Mouse (Mus musculus): ENCODE results near the gene Thumpd1. TPM values are rescaled to one million over a fixed set of nuclear protein-coding genes. Genes with fewer than 3 reads are reported as not detected.
"Not testable (repeated sequence)": the region's sequence is repeated elsewhere in the genome, so short reads cannot be mapped to it uniquely, and the experiment has no call there.

Thumpd1 gene
- polyA plus RNA-seq, 1 experiment from 2014 or later: 94.4 TPM

GRCm38 (mm10) chr7:119738877-119739276 is 18.3 kb upstream of the Thumpd1 start:
- Histone ChIP-seq H3K9me3 (0 out of 2 replicates have a peak, but pooled peaks cover 3% of the 10 kb centered on the region), H3K27me3 (no peaks in the 10 kb centered on the region)
- no peak for ATAC-seq (ENCODE audit: low FRiP score)

DNA sequence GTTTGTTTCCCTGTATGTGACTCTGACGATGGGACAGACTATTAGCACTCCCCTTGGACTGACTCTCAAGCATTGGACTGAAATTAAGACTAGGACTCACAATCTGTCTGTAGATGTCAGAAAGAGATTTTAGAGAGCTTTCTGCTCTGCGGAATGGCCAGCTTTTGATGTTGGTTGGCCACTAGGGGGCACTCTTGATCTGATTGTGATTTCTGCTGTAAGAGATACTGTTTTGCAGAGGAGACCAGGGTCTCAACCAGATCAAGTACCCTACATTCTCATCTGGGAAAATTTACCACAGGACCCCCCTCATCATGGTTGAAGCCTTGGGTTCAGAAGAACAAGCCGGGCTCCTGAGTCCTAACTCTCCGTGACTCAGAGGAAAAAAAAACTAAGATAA is 10.7 kb upstream of the Thumpd1 start:
- not testable (repeated sequence) for H3K27ac ChIP-seq; H3K27me3 ChIP-seq; H3K9me3 ChIP-seq; H3K36me3 ChIP-seq (replicated peaks); ATAC-seq (ENCODE audit: low FRiP score); H3K4me1 ChIP-seq; H3K4me3 ChIP-seq (replicated peaks); H3K4me2 ChIP-seq; H3K9ac ChIP-seq
- WGBS: 88% methylated on average over 4 of the region's 4 CpGs

More at GRCm38 (mm10) chr7:119738877-119739276, 18.3 kb upstream of the Thumpd1 start:
- no peak overlapping the region for H3K27ac ChIP-seq
- 87% methylated on average over 2 of the region's 2 CpGs for WGBS
- no peaks in the 10 kb centered on the region for H3K36me3 ChIP-seq (replicated peaks)
- H3K4me3 ChIP-seq (replicated peaks): no peak overlapping the region
- no peak overlapping the region for H3K4me2 ChIP-seq
- no peaks in the 10 kb centered on the region for H3K4me1 ChIP-seq
- H3K9ac ChIP-seq: no peak overlapping the region

GRCm38 (mm10) chr7:119727621-119728020 is 7.0 kb upstream of the Thumpd1 start:
- Histone ChIP-seq H3K9ac (no peak overlapping the region), H3K4me2 (no peak overlapping the region), H3K4me3 (replicated peaks) (no peak overlapping the region), H3K36me3 (replicated peaks) (no peaks in the 10 kb centered on the region), H3K27ac (no peak overlapping the region), H3K4me1 (no peaks in the 10 kb centered on the region), H3K9me3 (no peaks in the 10 kb centered on the region), H3K27me3 (0 out of 2 replicates have a peak, but pooled peaks cover 8% of the 10 kb centered on the region)
- no peak for ATAC-seq (ENCODE audit: low FRiP score)
- 83% methylated on average over 2 of the region's 2 CpGs for WGBS

- Histone ChIP-seq H3K4me2 (peak overlapping the region; percentile 80), H3K9me3 (no peaks in the 10 kb centered on the region), H3K36me3 (replicated peaks) (peaks cover 30% of the 10 kb centered on the region), H3K27ac (0 out of 2 replicates have a peak overlapping the region, but pooled peaks have one; percentile 61), H3K27me3 (0 out of 2 replicates have a peak, but pooled peaks cover 8% of the 10 kb centered on the region), H3K4me3 (replicated peaks) (peak overlapping the region; percentile 94), H3K4me1 (peaks cover 20% of the 10 kb centered on the region), H3K9ac (peak overlapping the region; percentile 78; the same call in 1 of the 2 replicates)
- peak; percentile 57; the same call in 1 of the 2 replicates for ATAC-seq (ENCODE audit: low FRiP score)
- WGBS: 14% methylated on average over 8 of the region's 8 CpGs
Observed at GRCm38 (mm10) chr7:119720947-119721310, 331 bp upstream of the Thumpd1 start.

- ATAC-seq (ENCODE audit: low FRiP score): no peak
- H3K9me3 ChIP-seq: no peaks in the 10 kb centered on the region
- H3K36me3 ChIP-seq (replicated peaks): peaks cover 39% of the 10 kb centered on the region
- no peak overlapping the region for H3K9ac ChIP-seq
- no peak overlapping the region for H3K4me2 ChIP-seq
- H3K27me3 ChIP-seq: no peaks in the 10 kb centered on the region
- H3K4me3 ChIP-seq (replicated peaks): no peak overlapping the region
- WGBS: 91% methylated on average over 7 of the region's 7 CpGs
- no peak overlapping the region for H3K27ac ChIP-seq
- H3K4me1 ChIP-seq: peaks cover 4% of the 10 kb centered on the region; the same call in 1 of the 2 replicates
Observed at GRCm38 (mm10) chr7:119714111-119714510, 6.5 kb downstream of the Thumpd1 start.

- no peaks in the 10 kb centered on the region for H3K27me3 ChIP-seq
- no peak overlapping the region for H3K27ac ChIP-seq
- WGBS: 100% methylated on average over 1 of the region's 1 CpGs
- no peak for ATAC-seq (ENCODE audit: low FRiP score)
- H3K36me3 ChIP-seq (replicated peaks): no peaks in the 10 kb centered on the region
- no peaks in the 10 kb centered on the region for H3K4me1 ChIP-seq
- no peak overlapping the region for H3K4me3 ChIP-seq (replicated peaks)
- H3K9me3 ChIP-seq: no peaks in the 10 kb centered on the region
- no peak overlapping the region for H3K4me2 ChIP-seq
- no peak overlapping the region for H3K9ac ChIP-seq
Observed at GRCm38 (mm10) chr7:119694926-119695325, 25.7 kb downstream of the Thumpd1 start.

DNA sequence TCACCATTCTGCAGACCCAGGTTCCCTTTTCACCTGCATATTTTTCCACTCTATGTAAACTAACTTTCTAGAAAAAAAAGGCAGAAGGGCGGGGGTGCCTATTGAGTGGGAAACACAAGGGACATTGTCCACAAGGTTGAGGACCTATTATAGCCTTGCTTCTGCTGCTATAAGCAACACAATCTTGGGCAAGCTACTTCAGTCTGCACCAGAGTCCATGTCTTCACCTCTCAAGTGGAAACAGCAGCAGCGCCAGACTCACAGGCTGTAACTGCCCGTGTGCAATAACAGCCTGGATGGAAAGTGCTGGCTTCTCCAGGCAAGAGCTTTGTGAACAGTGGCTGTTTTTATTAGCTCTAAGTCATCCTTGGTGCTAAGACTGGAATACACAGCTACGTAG is 28.3 kb downstream of the Thumpd1 start:
- Histone ChIP-seq H3K9ac (no peak overlapping the region), H3K27ac (no peak overlapping the region), H3K4me3 (replicated peaks) (no peak overlapping the region), H3K4me1 (no peaks in the 10 kb centered on the region), H3K4me2 (no peak overlapping the region), H3K36me3 (replicated peaks) (no peaks in the 10 kb centered on the region), H3K9me3 (no peaks in the 10 kb centered on the region), H3K27me3 (no peaks in the 10 kb centered on the region)
- 89% methylated on average over 4 of the region's 4 CpGs for WGBS
- ATAC-seq (ENCODE audit: low FRiP score): no peak

GRCm38 (mm10) chr7:119689726-119690125 is 30.9 kb downstream of the Thumpd1 start, which contains the start of gene Acsm4:
Acsm4 (plus strand) TSS chr7:119690026.
- Histone ChIP-seq H3K9me3 (no peaks in the 10 kb centered on the region), H3K4me3 (replicated peaks) (no peak within 1 kb of the TSS), H3K27ac (no peak within 1 kb of the TSS), H3K36me3 (replicated peaks) (no peaks in the 10 kb centered on the region), H3K9ac (no peak within 1 kb of the TSS), H3K27me3 (no peaks in the 10 kb centered on the region), H3K4me1 (no peaks in the 10 kb centered on the region), H3K4me2 (no peak within 1 kb of the TSS)
- no peak for ATAC-seq (ENCODE audit: low FRiP score)
- WGBS: 86% methylated on average over 5 of the region's 5 CpGs

DNA sequence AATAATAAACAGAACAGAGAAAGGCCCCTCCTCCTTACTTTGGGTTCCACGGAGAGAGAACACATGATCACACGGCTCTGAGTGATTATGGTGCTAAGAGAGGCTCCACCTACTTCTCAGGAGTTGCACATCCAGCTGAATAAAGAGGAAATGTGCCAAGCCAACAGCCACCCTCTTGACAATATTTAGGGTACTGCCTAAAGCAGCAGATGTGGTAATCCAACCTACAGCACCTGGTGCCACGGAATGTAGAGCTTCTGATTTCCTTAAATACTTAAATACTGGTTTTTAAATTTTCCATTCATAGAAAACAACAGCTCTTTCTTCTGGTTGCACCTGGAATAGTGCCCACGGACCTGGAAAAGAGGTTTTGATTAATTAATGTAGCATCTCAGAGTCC is 37.9 kb downstream of the Thumpd1 start:
- H3K27me3 ChIP-seq: no peaks in the 10 kb centered on the region
- H3K9me3 ChIP-seq: no peaks in the 10 kb centered on the region
- no peak overlapping the region for H3K9ac ChIP-seq
- no peaks in the 10 kb centered on the region for H3K4me1 ChIP-seq
- no peak overlapping the region for H3K4me3 ChIP-seq (replicated peaks)
- no peak for ATAC-seq (ENCODE audit: low FRiP score)
- H3K4me2 ChIP-seq: no peak overlapping the region
- no peaks in the 10 kb centered on the region for H3K36me3 ChIP-seq (replicated peaks)
- WGBS: 72% methylated on average over 4 of the region's 4 CpGs
- no peak overlapping the region for H3K27ac ChIP-seq

DNA sequence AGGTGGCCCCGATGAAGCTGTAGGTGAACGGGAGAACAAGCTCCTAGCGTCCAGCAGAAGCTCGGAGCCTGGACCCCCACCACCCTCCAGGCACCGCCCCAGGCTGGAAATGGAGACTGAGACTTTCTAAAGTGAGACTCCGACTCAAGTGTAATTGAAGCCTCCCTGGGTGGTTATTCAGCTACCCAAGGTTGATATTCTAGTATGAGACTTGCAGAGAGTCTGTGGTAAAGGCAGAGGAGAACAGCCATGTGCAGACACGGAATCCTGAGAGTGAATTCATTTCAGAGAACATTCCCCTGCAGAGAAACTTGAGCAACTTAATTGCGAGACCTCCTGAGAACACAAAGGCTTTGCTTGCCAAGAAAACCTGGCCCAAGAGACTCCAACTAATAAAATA is 40.5 kb downstream of the Thumpd1 start:
- ATAC-seq (ENCODE audit: low FRiP score): no peak
- Histone ChIP-seq H3K27me3 (no peaks in the 10 kb centered on the region), H3K4me1 (no peaks in the 10 kb centered on the region), H3K36me3 (replicated peaks) (no peaks in the 10 kb centered on the region), H3K9ac (no peak overlapping the region), H3K4me3 (replicated peaks) (no peak overlapping the region), H3K9me3 (no peaks in the 10 kb centered on the region), H3K27ac (no peak overlapping the region), H3K4me2 (no peak overlapping the region)
- 73% methylated on average over 8 of the region's 8 CpGs for WGBS

GRCm38 (mm10) chr7:119673465-119673864 is 47.1 kb downstream of the Thumpd1 start:
- 20% methylated on average over 6 of the region's 6 CpGs for WGBS
- H3K36me3 ChIP-seq (replicated peaks): no peaks in the 10 kb centered on the region
- H3K4me1 ChIP-seq: no peaks in the 10 kb centered on the region
- H3K4me3 ChIP-seq (replicated peaks): no peak overlapping the region
- H3K27me3 ChIP-seq: no peaks in the 10 kb centered on the region
- ATAC-seq (ENCODE audit: low FRiP score): peak; percentile 41; the same call in 1 of the 2 replicates
- H3K9me3 ChIP-seq: no peaks in the 10 kb centered on the region
- no peak overlapping the region for H3K9ac ChIP-seq
- H3K27ac ChIP-seq: no peak overlapping the region
- H3K4me2 ChIP-seq: no peak overlapping the region

GRCm38 (mm10) chr7:119670925-119671324 is 49.7 kb downstream of the Thumpd1 start:
- Histone ChIP-seq H3K4me3 (replicated peaks) (no peak overlapping the region), H3K9ac (no peak overlapping the region), H3K27ac (no peak overlapping the region), H3K4me2 (no peak overlapping the region), H3K9me3 (no peaks in the 10 kb centered on the region), H3K36me3 (replicated peaks) (no peaks in the 10 kb centered on the region), H3K4me1 (no peaks in the 10 kb centered on the region), H3K27me3 (no peaks in the 10 kb centered on the region)
- WGBS: 49% methylated on average over 6 of the region's 6 CpGs
- ATAC-seq (ENCODE audit: low FRiP score): no peak

- H3K9me3 ChIP-seq: no peaks in the 10 kb centered on the region
- no peak overlapping the region for H3K27ac ChIP-seq
- WGBS: 76% methylated on average over 5 of the region's 5 CpGs
- no peaks in the 10 kb centered on the region for H3K36me3 ChIP-seq (replicated peaks)
- H3K4me3 ChIP-seq (replicated peaks): no peak overlapping the region
- H3K4me2 ChIP-seq: no peak overlapping the region
- no peak for ATAC-seq (ENCODE audit: low FRiP score)
- no peak overlapping the region for H3K9ac ChIP-seq
- no peaks in the 10 kb centered on the region for H3K4me1 ChIP-seq
- no peaks in the 10 kb centered on the region for H3K27me3 ChIP-seq
Observed at GRCm38 (mm10) chr7:119670395-119670794, 50.2 kb downstream of the Thumpd1 start.
